Mouse (Mus musculus): ENCODE results near the gene Nptx1. TPM values are rescaled to one million over a fixed set of nuclear protein-coding genes. Genes with fewer than 3 reads are reported as not detected.

Gene Nptx1
- 0.26 TPM for total RNA-seq (2023)

GRCm38 (mm10) chr11:119547183-119547921, at the start of gene Nptx1:
TSS of gene Nptx1 (minus strand) at chr11:119547753.

DNA sequence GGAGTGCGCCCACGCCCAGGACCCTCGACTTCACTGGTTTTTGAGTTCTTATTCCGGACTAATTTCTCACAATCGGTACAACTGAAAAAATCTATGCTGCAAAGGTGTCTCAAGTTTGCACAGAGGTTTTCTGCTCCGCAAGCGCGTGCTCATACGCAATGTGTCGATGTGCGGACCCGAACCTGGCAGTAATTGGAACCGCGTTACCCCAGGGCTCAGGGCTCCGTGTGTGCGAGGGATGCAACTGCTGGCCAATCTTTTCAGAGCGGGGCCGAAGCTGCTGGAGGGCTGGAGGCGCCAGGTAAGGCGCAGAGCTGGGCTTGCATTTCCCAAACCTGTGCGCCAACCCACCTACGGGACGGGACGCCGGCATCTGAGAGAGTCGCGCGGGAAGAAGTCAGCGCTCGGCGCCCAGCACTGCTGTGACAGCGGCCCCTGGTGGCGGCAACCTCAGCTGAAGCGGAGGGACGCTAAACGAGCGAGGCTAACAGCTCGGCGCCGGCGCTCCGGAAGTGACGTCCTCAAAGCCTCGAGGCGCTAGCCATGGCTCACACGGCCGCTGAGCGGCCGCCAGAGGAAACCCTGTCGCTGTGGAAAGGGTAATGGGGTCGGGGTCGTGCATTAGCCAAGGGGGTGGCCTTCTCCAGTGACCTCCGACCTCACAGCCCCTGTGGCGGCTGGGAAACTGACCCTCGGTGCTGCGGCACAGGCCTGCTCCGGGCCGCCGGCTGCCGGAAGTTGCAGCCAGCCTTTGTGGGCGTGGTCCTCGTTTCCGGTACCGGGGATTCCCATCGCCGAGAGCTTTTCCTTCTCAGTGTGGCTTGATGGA, 56.5 kb downstream of the Nptx1 start, which contains the start of gene Endov:
Gene Endov, plus strand, starts transcription at position 487 of the 829 bp plus-strand sequence.

Other genes starting within 250 kb of the Nptx1 start
- gene Eif4a3, start 247.7 kb downstream of the Nptx1 start, total RNA-seq (2023): 182 TPM
- not detected for gene Card14, start 240.0 kb downstream of the Nptx1 start, total RNA-seq (2023)
- 17.9 TPM for gene Sgsh, start 192.2 kb downstream of the Nptx1 start, total RNA-seq (2023)
- gene Slc26a11, start 192.2 kb downstream of the Nptx1 start, total RNA-seq (2023): 18.8 TPM
- gene Rnf213, start 154.7 kb downstream of the Nptx1 start, total RNA-seq (2023): 136 TPM
- gene Endov, start 56.4 kb downstream of the Nptx1 start, total RNA-seq (2023): 32.1 TPM
- 92.3 TPM for gene Rptor, start 55.2 kb upstream of the Nptx1 start, total RNA-seq (2023)